Mouse (Mus musculus) embryonic facial prominence, embryonic 11.5 days (tissue): Measurements from ENCODE around the gene Fgf23. TPM values are rescaled to one million over a fixed set of nuclear protein-coding genes. Genes with fewer than 3 reads are reported as not detected.
A peak's percentile ranks its signal among the peaks of the same experiment; 100 is the strongest.

ENCODE experiments used
- ATAC-seq: fragments of 200-750 bp; cut with Nextera tagmentation; replicated peaks from 2 replicates; pipeline ENCODE4 v1.8.0; 2017; ENCODE audit warnings: low read depth; ENCODE audit not compliant: insufficient number of reproducible peaks, low FRiP score, low TSS enrichment
- DNase-seq: peaks from one replicate; pipeline ENCODE4 v3.0.0-alpha.2; 2015; ENCODE audit warnings: low spot score
- H3K27ac ChIP-seq: fragments of 300-500 bp; sonication (generic); replicated peaks from 2 replicates; pipeline ENCODE4 v1.5.1; 2014; ENCODE audit warnings: mild to moderate bottlenecking, low read depth, low read length, control low read depth
- H3K27me3 ChIP-seq: fragments of 300-500 bp; sonication (generic); 2 replicates; pipeline ENCODE4 v1.6.1; 2014; ENCODE audit warnings: mild to moderate bottlenecking, low read length, moderate library complexity, mixed read lengths; ENCODE audit not compliant: control insufficient read depth, insufficient read depth
- H3K36me3 ChIP-seq: fragments of 300-500 bp; sonication (generic); replicated peaks from 2 replicates; pipeline ENCODE4 v1.6.1; 2014; ENCODE audit warnings: low read depth, mild to moderate bottlenecking, low read length, moderate library complexity, mixed read lengths; ENCODE audit not compliant: control insufficient read depth, insufficient read depth
- H3K4me1 ChIP-seq: fragments of 300-500 bp; sonication (generic); 2 replicates; pipeline ENCODE4 v1.6.1; 2014; ENCODE audit warnings: low read length, mixed read lengths; ENCODE audit not compliant: control insufficient read depth, insufficient read depth
- H3K4me2 ChIP-seq: fragments of 300-500 bp; sonication (generic); 2 replicates; pipeline ENCODE4 v1.6.1; 2014; ENCODE audit warnings: low read depth, mild to moderate bottlenecking, control low read depth, low read length, moderate library complexity
- H3K4me3 ChIP-seq: fragments of 300-500 bp; sonication (generic); 2 replicates; pipeline ENCODE4 v1.5.1; 2014; ENCODE audit warnings: low read depth, low read length, control low read depth
- H3K9ac ChIP-seq: fragments of 300-500 bp; sonication (generic); replicated peaks from 2 replicates; pipeline ENCODE4 v1.6.1; 2014; ENCODE audit warnings: mild to moderate bottlenecking, control low read depth, low read length
- H3K9me3 ChIP-seq: fragments of 300-500 bp; sonication (generic); replicated peaks from 2 replicates; pipeline ENCODE4 v1.6.1; 2016; ENCODE audit warnings: mild to moderate bottlenecking, low read length, inconsistent platforms, mixed read lengths; ENCODE audit not compliant: control insufficient read depth
- WGBS: fragments of 180-500 bp; shearing (Covaris S2); extraction: QIAGEN DNeasy Blood & Tissue Kit; methylation state at CpG from one replicate; pipeline ENCODE4 v1.1.7; 2014; 5-methylcytosine and 5-hydroxymethylcytosine counted together
- polyA plus RNA-seq: library from polyadenylated mRNA; unstranded; fragments of >200 nt; fragmentation: Nextera tagmentation; extraction: Ambion mirVana; gene quantifications from 2 replicates; pipeline ENCODE4 v1.2.1, GENCODE M21; 2014

Fgf23 gene
- polyA plus RNA-seq, 1 experiment from 2014 or later: not detected

- no peak overlapping the region for H3K4me3 ChIP-seq
- H3K9ac ChIP-seq: no peak overlapping the region
- WGBS: 78% methylated on average over 4 of the region's 4 CpGs
- H3K4me2 ChIP-seq: no peak overlapping the region
- H3K4me1 ChIP-seq: no peaks in the 10 kb centered on the region
- DNase-seq (peak; percentile 28), ATAC-seq (peak; percentile 60; the same call in 1 of the 2 replicates)
- H3K27me3 ChIP-seq: no peaks in the 10 kb centered on the region
- H3K27ac ChIP-seq: no peak overlapping the region
- no peaks in the 10 kb centered on the region for H3K9me3 ChIP-seq
- no peaks in the 10 kb centered on the region; the same call in 1 of the 2 replicates for H3K36me3 ChIP-seq
These were observed 49.6 kb downstream of the Fgf23 start for GRCm38 (mm10) chr6:127122221-127122806.

- Histone ChIP-seq H3K4me3 (no peak overlapping the region), H3K9me3 (no peaks in the 10 kb centered on the region), H3K27ac (no peak overlapping the region), H3K36me3 (peaks cover 4% of the 10 kb centered on the region), H3K4me1 (no peaks in the 10 kb centered on the region), H3K27me3 (no peaks in the 10 kb centered on the region), H3K9ac (no peak overlapping the region), H3K4me2 (no peak overlapping the region)
- 82% methylated on average over 5 of the region's 5 CpGs for WGBS
- ATAC-seq (no peak), DNase-seq (no peak)
These were observed 50.3 kb downstream of the Fgf23 start for GRCm38 (mm10) chr6:127122996-127123395.

- H3K27me3 ChIP-seq: no peaks in the 10 kb centered on the region
- H3K27ac ChIP-seq: no peak overlapping the region
- H3K4me1 ChIP-seq: no peaks in the 10 kb centered on the region
- DNase-seq (no peak), ATAC-seq (no peak)
- H3K9ac ChIP-seq: no peak overlapping the region
- H3K4me3 ChIP-seq: no peak overlapping the region
- H3K36me3 ChIP-seq: peaks cover 4% of the 10 kb centered on the region
- no peaks in the 10 kb centered on the region for H3K9me3 ChIP-seq
- WGBS: 93% methylated on average over 7 of the region's 7 CpGs
- H3K4me2 ChIP-seq: no peak overlapping the region
These were observed 50.8 kb downstream of the Fgf23 start for GRCm38 (mm10) chr6:127123506-127123905.

GRCm38 (mm10) chr6:127129659-127130058 lies 57.0 kb downstream of the Fgf23 start:
- H3K4me2 ChIP-seq: no peak overlapping the region
- no peak overlapping the region for H3K9ac ChIP-seq
- H3K36me3 ChIP-seq: peaks cover 10% of the 10 kb centered on the region
- H3K9me3 ChIP-seq: no peaks in the 10 kb centered on the region
- WGBS: 95% methylated on average over 14 of the region's 14 CpGs
- DNase-seq (no peak), ATAC-seq (no peak)
- H3K27ac ChIP-seq: no peak overlapping the region
- H3K27me3 ChIP-seq: no peaks in the 10 kb centered on the region
- H3K4me1 ChIP-seq: no peaks in the 10 kb centered on the region
- no peak overlapping the region for H3K4me3 ChIP-seq

- Histone ChIP-seq H3K9me3 (no peaks in the 10 kb centered on the region), H3K4me1 (no peaks in the 10 kb centered on the region), H3K9ac (no peak overlapping the region), H3K36me3 (peaks cover 10% of the 10 kb centered on the region), H3K4me2 (no peak overlapping the region), H3K27ac (no peak overlapping the region), H3K4me3 (no peak overlapping the region), H3K27me3 (no peaks in the 10 kb centered on the region)
- no peak for ATAC-seq
- no peak for DNase-seq
- 73% methylated on average over 13 of the region's 13 CpGs for WGBS
These were observed 57.7 kb downstream of the Fgf23 start for GRCm38 (mm10) chr6:127130377-127130776.

Other genes starting within 250 kb of the Fgf23 start
- 208 and 220 TPM in 2 replicates for gene Ndufa9, start 223.8 kb upstream of the Fgf23 start, polyA plus RNA-seq
- 0.18 TPM in 1 of 2 replicates, not detected in the other for gene Akap3, start 219.8 kb upstream of the Fgf23 start, polyA plus RNA-seq
- gene Dyrk4, start 151.1 kb upstream of the Fgf23 start, polyA plus RNA-seq: 0.15 TPM in 1 of 2 replicates, not detected in the other
- gene Rad51ap1, start 133.3 kb upstream of the Fgf23 start, polyA plus RNA-seq: 87.3 and 92.6 TPM in 2 replicates
- gene D6Wsu163e, start 132.9 kb upstream of the Fgf23 start, polyA plus RNA-seq: 15.5 and 17.9 TPM in 2 replicates
- 0.17 TPM in 1 of 2 replicates, not detected in the other for gene Fgf6, start 57.3 kb upstream of the Fgf23 start, polyA plus RNA-seq
- gene Tigar, start 36.7 kb downstream of the Fgf23 start, polyA plus RNA-seq: 4.4 and 5.0 TPM in 2 replicates
- 957 and 1,016 TPM in 2 replicates for gene Ccnd2, start 79.3 kb downstream of the Fgf23 start, polyA plus RNA-seq